Mouse (Mus musculus): ENCODE measurements at regions not wholly inside any gene's neighbourhood (a gene's known extent, or its start where the extent isn't known, plus 50 kb on each side); places are given as distances from the start of the nearest gene placed in this dataset.

- Histone ChIP-seq H3K27ac (replicated peaks; ENCODE audit: low read depth, low read length) (no peak overlapping the region), H3K4me3 (ENCODE audit: insufficient read depth, low read depth, low read length) (no peak overlapping the region), H3K4me1 (ENCODE audit: control insufficient read depth, insufficient read depth, insufficient read length, low read length) (no peaks in the 10 kb centered on the region)
These were observed 590.1 kb downstream of the Kctd12 start for GRCm38 (mm10) chr14:102392351-102392750.

- Histone ChIP-seq H3K27ac (replicated peaks; ENCODE audit: low read depth, low read length) (no peak overlapping the region), H3K4me3 (ENCODE audit: insufficient read depth, low read depth, low read length) (no peak overlapping the region), H3K4me1 (ENCODE audit: control insufficient read depth, insufficient read depth, insufficient read length, low read length) (no peaks in the 10 kb centered on the region)
These were observed 609.4 kb downstream of the Kctd12 start for GRCm38 (mm10) chr14:102372994-102373567.

- Histone ChIP-seq H3K4me1 (ENCODE audit: control insufficient read depth, insufficient read depth, insufficient read length, low read length) (no peaks in the 10 kb centered on the region), H3K27ac (replicated peaks; ENCODE audit: low read depth, low read length) (no peak overlapping the region)
These were observed 620.8 kb downstream of the Kctd12 start for GRCm38 (mm10) chr14:102361589-102361988.

GRCm38 (mm10) chr14:102329409-102329808 lies 599.7 kb downstream of the Lmo7 start:
- Histone ChIP-seq H3K4me1 (ENCODE audit: control insufficient read depth, insufficient read depth, insufficient read length, low read length) (no peaks in the 10 kb centered on the region), H3K27ac (replicated peaks; ENCODE audit: low read depth, low read length) (no peak overlapping the region), H3K4me3 (ENCODE audit: insufficient read depth, low read depth, low read length) (no peak overlapping the region)

More at GRCm38 (mm10) chr14:102361589-102361988, 620.8 kb downstream of the Kctd12 start:
- H3K4me3 ChIP-seq (ENCODE audit: insufficient read depth, low read depth, low read length), result no peak overlapping the region

- Histone ChIP-seq H3K27ac (replicated peaks; ENCODE audit: low read depth, low read length) (no peak overlapping the region), H3K4me1 (ENCODE audit: control insufficient read depth, insufficient read depth, insufficient read length, low read length) (no peaks in the 10 kb centered on the region), H3K4me3 (ENCODE audit: insufficient read depth, low read depth, low read length) (no peak overlapping the region)
These were observed 576.6 kb downstream of the Lmo7 start for GRCm38 (mm10) chr14:102306332-102306731.

- H3K27ac ChIP-seq (replicated peaks; ENCODE audit: low read depth, low read length), result no peak overlapping the region
- H3K4me3 ChIP-seq (ENCODE audit: insufficient read depth, low read depth, low read length), result no peak overlapping the region
- H3K4me1 ChIP-seq (ENCODE audit: control insufficient read depth, insufficient read depth, insufficient read length, low read length), result no peaks in the 10 kb centered on the region
These were observed 573.1 kb downstream of the Lmo7 start for GRCm38 (mm10) chr14:102302826-102303225.

- no peak overlapping the region for H3K4me3 ChIP-seq (ENCODE audit: insufficient read depth, low read depth, low read length)
These were observed 570.5 kb downstream of the Lmo7 start for GRCm38 (mm10) chr14:102300251-102300650.

GRCm38 (mm10) chr14:102291361-102291760 lies 561.6 kb downstream of the Lmo7 start:
- H3K27ac ChIP-seq (replicated peaks; ENCODE audit: low read depth, low read length), result no peak overlapping the region
- no peaks in the 10 kb centered on the region for H3K4me1 ChIP-seq (ENCODE audit: control insufficient read depth, insufficient read depth, insufficient read length, low read length)
- no peak overlapping the region for H3K4me3 ChIP-seq (ENCODE audit: insufficient read depth, low read depth, low read length)

More at GRCm38 (mm10) chr14:102300251-102300650, 570.5 kb downstream of the Lmo7 start:
- Histone ChIP-seq H3K27ac (replicated peaks; ENCODE audit: low read depth, low read length) (no peak overlapping the region), H3K4me1 (ENCODE audit: control insufficient read depth, insufficient read depth, insufficient read length, low read length) (no peaks in the 10 kb centered on the region)

- Histone ChIP-seq H3K27ac (replicated peaks; ENCODE audit: low read depth, low read length) (no peak overlapping the region), H3K4me3 (ENCODE audit: insufficient read depth, low read depth, low read length) (no peak overlapping the region), H3K4me1 (ENCODE audit: control insufficient read depth, insufficient read depth, insufficient read length, low read length) (no peaks in the 10 kb centered on the region)
These were observed 520.3 kb downstream of the Lmo7 start for GRCm38 (mm10) chr14:102250076-102250475.

- Histone ChIP-seq H3K27ac (replicated peaks; ENCODE audit: low read depth, low read length) (no peak overlapping the region), H3K4me3 (ENCODE audit: insufficient read depth, low read depth, low read length) (no peak overlapping the region), H3K4me1 (ENCODE audit: control insufficient read depth, insufficient read depth, insufficient read length, low read length) (no peaks in the 10 kb centered on the region)
These were observed 518.8 kb downstream of the Lmo7 start for GRCm38 (mm10) chr14:102248581-102248980.

- H3K4me3 ChIP-seq (ENCODE audit: insufficient read depth, low read depth, low read length), result no peak overlapping the region
- no peak overlapping the region for H3K27ac ChIP-seq (replicated peaks; ENCODE audit: low read depth, low read length)
- H3K4me1 ChIP-seq (ENCODE audit: control insufficient read depth, insufficient read depth, insufficient read length, low read length), result no peaks in the 10 kb centered on the region
These were observed 518.3 kb downstream of the Lmo7 start for GRCm38 (mm10) chr14:102248023-102248422.

GRCm38 (mm10) chr14:102243806-102244536 lies 514.2 kb downstream of the Lmo7 start:
- Histone ChIP-seq H3K4me3 (ENCODE audit: insufficient read depth, low read depth, low read length) (no peak overlapping the region), H3K4me1 (ENCODE audit: control insufficient read depth, insufficient read depth, insufficient read length, low read length) (no peaks in the 10 kb centered on the region), H3K27ac (replicated peaks; ENCODE audit: low read depth, low read length) (no peak overlapping the region)

- no peak overlapping the region for H3K4me3 ChIP-seq (ENCODE audit: insufficient read depth, low read depth, low read length)
- H3K27ac ChIP-seq (replicated peaks; ENCODE audit: low read depth, low read length), result no peak overlapping the region
- no peaks in the 10 kb centered on the region for H3K4me1 ChIP-seq (ENCODE audit: control insufficient read depth, insufficient read depth, insufficient read length, low read length)
These were observed 487.0 kb downstream of the Lmo7 start for GRCm38 (mm10) chr14:102216581-102217368.

- no peak overlapping the region for H3K27ac ChIP-seq (replicated peaks; ENCODE audit: low read depth, low read length)
- H3K4me1 ChIP-seq (ENCODE audit: control insufficient read depth, insufficient read depth, insufficient read length, low read length), result no peaks in the 10 kb centered on the region
- no peak overlapping the region for H3K4me3 ChIP-seq (ENCODE audit: insufficient read depth, low read depth, low read length)
These were observed 485.7 kb downstream of the Lmo7 start for GRCm38 (mm10) chr14:102215267-102215964.

- H3K4me1 ChIP-seq (ENCODE audit: control insufficient read depth, insufficient read depth, insufficient read length, low read length), result no peaks in the 10 kb centered on the region
- no peak overlapping the region for H3K4me3 ChIP-seq (ENCODE audit: insufficient read depth, low read depth, low read length)
- no peak overlapping the region for H3K27ac ChIP-seq (replicated peaks; ENCODE audit: low read depth, low read length)
These were observed 482.3 kb downstream of the Lmo7 start for GRCm38 (mm10) chr14:102212079-102212478.

Data from brown adipose tissue, adult 24 weeks (tissue).